Mouse (Mus musculus): ENCODE measurements around the gene Ttll4. TPM values are rescaled to one million over a fixed set of nuclear protein-coding genes. Genes with fewer than 3 reads are reported as not detected.

Gene Ttll4
- polyA plus RNA-seq, 1 experiment from 2014 or later = 14.4 TPM

DNA sequence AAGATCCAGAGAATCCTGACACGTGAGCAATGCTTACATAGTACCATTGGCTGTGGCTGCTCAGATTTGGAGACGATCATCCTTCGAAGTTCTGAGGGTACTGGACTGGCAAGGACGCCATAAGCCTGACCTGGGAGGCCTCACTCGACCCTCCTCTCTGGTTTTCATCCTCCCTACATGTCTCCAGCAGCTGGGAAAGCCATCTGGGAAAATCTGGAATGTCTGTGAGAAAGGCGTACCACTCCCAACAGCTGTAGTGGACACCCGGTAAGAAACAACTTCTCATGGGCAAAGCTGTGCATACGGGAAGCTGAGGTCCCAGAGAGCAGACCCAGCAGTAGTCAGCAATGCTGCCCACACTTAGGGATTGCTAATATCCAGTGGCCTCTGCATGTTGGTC is 90.6 kb downstream of the Ttll4 start:
- WGBS = 83% methylated on average over 8 of the region's 8 CpGs
- Histone ChIP-seq H3K9me3 (replicated peaks; ENCODE audit: control insufficient read depth, low read length) (no peaks in the 10 kb centered on the region), H3K4me2 (ENCODE audit: low read length) (no peak overlapping the region), H3K9ac (ENCODE audit: low read length) (no peak overlapping the region), H3K27me3 (replicated peaks; ENCODE audit: control insufficient read depth, insufficient read depth, low read length) (peaks cover 11% of the 10 kb centered on the region; the same call in 1 of the 2 replicates), H3K4me1 (ENCODE audit: control insufficient read depth, insufficient read depth, low read length) (no peaks in the 10 kb centered on the region), H3K4me3 (ENCODE audit: low read depth, low read length) (no peak overlapping the region), H3K36me3 (ENCODE audit: control insufficient read depth, insufficient read depth, low read length) (no peaks in the 10 kb centered on the region), H3K27ac (ENCODE audit: low read depth, low read length) (no peak overlapping the region)
- ATAC-seq (no peak), DNase-seq (ENCODE audit: low spot score) (no peak)

DNA sequence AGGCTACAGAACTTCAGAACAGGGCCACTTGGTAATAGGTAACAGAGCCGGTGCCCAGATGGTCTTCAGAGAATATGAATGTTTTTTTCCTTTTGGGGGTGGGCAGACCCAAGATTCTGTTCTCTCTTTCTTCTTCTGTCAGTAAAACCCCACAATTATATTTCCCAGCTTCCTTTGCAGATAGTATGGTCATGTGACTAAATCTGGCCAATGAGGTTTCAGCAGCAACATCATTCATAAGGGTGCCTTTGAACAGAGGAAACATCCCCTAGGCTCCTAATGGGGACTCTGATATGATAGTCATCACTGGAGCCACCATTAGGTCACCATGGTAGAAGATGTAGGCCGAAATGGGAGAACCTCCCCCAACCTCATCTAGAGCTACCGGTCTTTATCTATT is 91.3 kb downstream of the Ttll4 start:
- no peak overlapping the region for H3K4me3 ChIP-seq (ENCODE audit: low read depth, low read length)
- no peaks in the 10 kb centered on the region for H3K36me3 ChIP-seq (ENCODE audit: control insufficient read depth, insufficient read depth, low read length)
- H3K27ac ChIP-seq (ENCODE audit: low read depth, low read length) = no peak overlapping the region
- ATAC-seq (no peak), DNase-seq (ENCODE audit: low spot score) (no peak)
- 89% methylated on average over 3 of the region's 3 CpGs for WGBS
- no peaks in the 10 kb centered on the region for H3K4me1 ChIP-seq (ENCODE audit: control insufficient read depth, insufficient read depth, low read length)
- no peaks in the 10 kb centered on the region for H3K9me3 ChIP-seq (replicated peaks; ENCODE audit: control insufficient read depth, low read length)
- no peak overlapping the region for H3K9ac ChIP-seq (ENCODE audit: low read length)
- no peak overlapping the region for H3K4me2 ChIP-seq (ENCODE audit: low read length)
- peaks cover 6% of the 10 kb centered on the region; the same call in 1 of the 2 replicates for H3K27me3 ChIP-seq (replicated peaks; ENCODE audit: control insufficient read depth, insufficient read depth, low read length)

Other genes starting within 250 kb of the Ttll4 start
- 63.2 and 66.1 TPM in 2 replicates for gene Cnot9, start 155.7 kb upstream of the Ttll4 start, polyA plus RNA-seq (2014; fragmentation: Nextera tagmentation; extraction: Ambion mirVana)
- gene Plcd4, start 118.9 kb upstream of the Ttll4 start, polyA plus RNA-seq (2014; fragmentation: Nextera tagmentation; extraction: Ambion mirVana) = 3.3 and 3.9 TPM in 2 replicates
- gene Usp37, start 117.5 kb upstream of the Ttll4 start, polyA plus RNA-seq (2014; fragmentation: Nextera tagmentation; extraction: Ambion mirVana) = 28.6 and 35.9 TPM in 2 replicates
- 5.4 and 8.0 TPM in 2 replicates for gene Zfp142, start 73.5 kb upstream of the Ttll4 start, polyA plus RNA-seq (2014; fragmentation: Nextera tagmentation; extraction: Ambion mirVana)
- gene Bcs1l, start 73.5 kb upstream of the Ttll4 start, polyA plus RNA-seq (2014; fragmentation: Nextera tagmentation; extraction: Ambion mirVana) = 26.0 and 27.7 TPM in 2 replicates
- 15.4 and 15.8 TPM in 2 replicates for gene Rnf25, start 60.3 kb upstream of the Ttll4 start, polyA plus RNA-seq (2014; fragmentation: Nextera tagmentation; extraction: Ambion mirVana)
- 19.7 and 23.0 TPM in 2 replicates for gene Stk36, start 60.3 kb upstream of the Ttll4 start, polyA plus RNA-seq (2014; fragmentation: Nextera tagmentation; extraction: Ambion mirVana)
- 1.2 and 1.9 TPM in 2 replicates for gene Cyp27a1, start 51.8 kb downstream of the Ttll4 start, polyA plus RNA-seq (2014; fragmentation: Nextera tagmentation; extraction: Ambion mirVana)
- not detected in 2 replicates for gene Prkag3, start 87.5 kb downstream of the Ttll4 start, polyA plus RNA-seq (2014; fragmentation: Nextera tagmentation; extraction: Ambion mirVana)
- gene Wnt6, start 110.1 kb downstream of the Ttll4 start, polyA plus RNA-seq (2014; fragmentation: Nextera tagmentation; extraction: Ambion mirVana) = 1.3 and 3.6 TPM in 2 replicates
- gene Wnt10a, start 129.8 kb downstream of the Ttll4 start, polyA plus RNA-seq (2014; fragmentation: Nextera tagmentation; extraction: Ambion mirVana) = 0.56 and 0.69 TPM in 2 replicates
- 4.5 and 5.3 TPM in 2 replicates for gene Cdk5r2, start 193.2 kb downstream of the Ttll4 start, polyA plus RNA-seq (2014; fragmentation: Nextera tagmentation; extraction: Ambion mirVana)
- gene Fev, start 223.7 kb downstream of the Ttll4 start, polyA plus RNA-seq (2014; fragmentation: Nextera tagmentation; extraction: Ambion mirVana) = not detected in 2 replicates
- gene Cryba2, start 231.4 kb downstream of the Ttll4 start, polyA plus RNA-seq (2014; fragmentation: Nextera tagmentation; extraction: Ambion mirVana) = not detected in 2 replicates

Data from forebrain, embryonic 14.5 days (tissue).